Mouse (Mus musculus): Measurements from ENCODE around the gene Cep131. TPM values are rescaled to one million over a fixed set of nuclear protein-coding genes. Genes with fewer than 3 reads are reported as not detected.

Cep131 gene
- polyA plus RNA-seq, 1 experiment from 2014 or later = 35.6 TPM

- Histone ChIP-seq H3K27me3 (replicated peaks) (no peaks in the 10 kb centered on the region), H3K9ac (peak within 1 kb of the TSS; percentile 89), H3K4me2 (peak within 1 kb of the TSS; percentile 93), H3K27ac (peak within 1 kb of the TSS; percentile 93), H3K4me1 (peaks cover 66% of the 10 kb centered on the region), H3K36me3 (replicated peaks) (no peaks in the 10 kb centered on the region), H3K4me3 (peak within 1 kb of the TSS; percentile 81), H3K9me3 (no peaks in the 10 kb centered on the region)
- 1% methylated on average over 62 of the region's 63 CpGs for WGBS
- ATAC-seq (replicated peaks) = peak; percentile 15
These were observed 40.0 kb downstream of the Cep131 start, which contains the start of gene Aatk for GRCm38 (mm10) chr11:120046553-120047191. Gene Aatk (minus strand): TSS chr11:120047167.

- H3K4me3 ChIP-seq = peak overlapping the region; percentile 81
- peak overlapping the region; percentile 93 for H3K4me2 ChIP-seq
- H3K27ac ChIP-seq = peak overlapping the region; percentile 93
- WGBS = 27% methylated on average over 11 of the region's 11 CpGs
- peaks cover 60% of the 10 kb centered on the region for H3K4me1 ChIP-seq
- H3K9ac ChIP-seq = peak overlapping the region; percentile 89
- no peaks in the 10 kb centered on the region for H3K9me3 ChIP-seq
- no peaks in the 10 kb centered on the region for H3K27me3 ChIP-seq (replicated peaks)
- no peaks in the 10 kb centered on the region for H3K36me3 ChIP-seq (replicated peaks)
- ATAC-seq (replicated peaks) = peak; percentile 24; the same call in 1 of the 2 replicates
These were observed 40.6 kb downstream of the Cep131 start for GRCm38 (mm10) chr11:120045839-120046552.

GRCm38 (mm10) chr11:120045341-120045740 lies 41.3 kb downstream of the Cep131 start:
- Histone ChIP-seq H3K27me3 (replicated peaks) (no peaks in the 10 kb centered on the region), H3K36me3 (replicated peaks) (no peaks in the 10 kb centered on the region), H3K4me3 (peak overlapping the region; percentile 81), H3K4me1 (peaks cover 63% of the 10 kb centered on the region), H3K27ac (peak overlapping the region; percentile 93), H3K9me3 (no peaks in the 10 kb centered on the region), H3K4me2 (peak overlapping the region; percentile 93), H3K9ac (peak overlapping the region; percentile 89)
- 59% methylated on average over 4 of the region's 4 CpGs for WGBS
- ATAC-seq (replicated peaks) = no peak

- H3K27ac ChIP-seq = no peak overlapping the region
- no peaks in the 10 kb centered on the region for H3K9me3 ChIP-seq
- WGBS = 76% methylated on average over 7 of the region's 7 CpGs
- H3K27me3 ChIP-seq (replicated peaks) = no peaks in the 10 kb centered on the region
- H3K4me2 ChIP-seq = no peak overlapping the region
- H3K9ac ChIP-seq = 0 out of 2 replicates have a peak overlapping the region, but pooled peaks have one; percentile 6
- H3K4me1 ChIP-seq = peaks cover 57% of the 10 kb centered on the region
- H3K36me3 ChIP-seq (replicated peaks) = no peaks in the 10 kb centered on the region
- ATAC-seq (replicated peaks) = no peak
- no peak overlapping the region for H3K4me3 ChIP-seq
These were observed 44.3 kb downstream of the Cep131 start for GRCm38 (mm10) chr11:120042141-120042838.

- ATAC-seq (replicated peaks) = no peak
- peaks cover 54% of the 10 kb centered on the region for H3K4me1 ChIP-seq
- H3K9me3 ChIP-seq = no peaks in the 10 kb centered on the region
- no peaks in the 10 kb centered on the region for H3K27me3 ChIP-seq (replicated peaks)
- WGBS = 70% methylated on average over 13 of the region's 13 CpGs
- H3K9ac ChIP-seq = 0 out of 2 replicates have a peak overlapping the region, but pooled peaks have one; percentile 6
- H3K4me2 ChIP-seq = no peak overlapping the region
- no peaks in the 10 kb centered on the region for H3K36me3 ChIP-seq (replicated peaks)
- no peak overlapping the region for H3K27ac ChIP-seq
- no peak overlapping the region for H3K4me3 ChIP-seq
These were observed 45.2 kb downstream of the Cep131 start for GRCm38 (mm10) chr11:120041191-120042123.

GRCm38 (mm10) chr11:120040440-120040839 lies 46.2 kb downstream of the Cep131 start:
- no peaks in the 10 kb centered on the region for H3K9me3 ChIP-seq
- peaks cover 44% of the 10 kb centered on the region for H3K4me1 ChIP-seq
- H3K36me3 ChIP-seq (replicated peaks) = no peaks in the 10 kb centered on the region
- no peaks in the 10 kb centered on the region for H3K27me3 ChIP-seq (replicated peaks)
- no peak overlapping the region for H3K27ac ChIP-seq
- no peak overlapping the region for H3K9ac ChIP-seq
- H3K4me3 ChIP-seq = no peak overlapping the region
- no peak overlapping the region for H3K4me2 ChIP-seq
- WGBS = 67% methylated on average over 8 of the region's 8 CpGs
- no peak for ATAC-seq (replicated peaks)

- H3K4me1 ChIP-seq = peaks cover 35% of the 10 kb centered on the region
- no peak for ATAC-seq (replicated peaks)
- H3K4me2 ChIP-seq = no peak overlapping the region
- no peaks in the 10 kb centered on the region for H3K27me3 ChIP-seq (replicated peaks)
- H3K4me3 ChIP-seq = no peak overlapping the region
- no peaks in the 10 kb centered on the region for H3K36me3 ChIP-seq (replicated peaks)
- 41% methylated on average over 4 of the region's 4 CpGs for WGBS
- H3K9ac ChIP-seq = no peak overlapping the region
- no peaks in the 10 kb centered on the region for H3K9me3 ChIP-seq
- H3K27ac ChIP-seq = 0 out of 2 replicates have a peak overlapping the region, but pooled peaks have one; percentile 12
These were observed 47.0 kb downstream of the Cep131 start for GRCm38 (mm10) chr11:120039581-120039980.

GRCm38 (mm10) chr11:120034762-120035161 lies 51.9 kb downstream of the Cep131 start:
- WGBS = 75% methylated on average over 5 of the region's 5 CpGs
- no peak overlapping the region for H3K27ac ChIP-seq
- H3K9ac ChIP-seq = no peak overlapping the region
- H3K27me3 ChIP-seq (replicated peaks) = no peaks in the 10 kb centered on the region
- no peak overlapping the region for H3K4me3 ChIP-seq
- ATAC-seq (replicated peaks) = no peak
- H3K9me3 ChIP-seq = no peaks in the 10 kb centered on the region
- H3K4me1 ChIP-seq = peaks cover 13% of the 10 kb centered on the region
- H3K36me3 ChIP-seq (replicated peaks) = no peaks in the 10 kb centered on the region
- H3K4me2 ChIP-seq = no peak overlapping the region

GRCm38 (mm10) chr11:120034306-120034705 lies 52.3 kb downstream of the Cep131 start:
- no peak overlapping the region for H3K27ac ChIP-seq
- no peaks in the 10 kb centered on the region for H3K36me3 ChIP-seq (replicated peaks)
- peaks cover 8% of the 10 kb centered on the region; the same call in 1 of the 2 replicates for H3K4me1 ChIP-seq
- WGBS = 19% methylated on average over 3 of the region's 3 CpGs
- ATAC-seq (replicated peaks) = no peak
- no peaks in the 10 kb centered on the region for H3K27me3 ChIP-seq (replicated peaks)
- no peak overlapping the region for H3K4me3 ChIP-seq
- no peaks in the 10 kb centered on the region for H3K9me3 ChIP-seq
- H3K9ac ChIP-seq = no peak overlapping the region
- no peak overlapping the region for H3K4me2 ChIP-seq

GRCm38 (mm10) chr11:120033473-120033872 lies 53.2 kb downstream of the Cep131 start:
- Histone ChIP-seq H3K9ac (no peak overlapping the region), H3K4me3 (no peak overlapping the region), H3K4me1 (0 out of 2 replicates have a peak, but pooled peaks cover 5% of the 10 kb centered on the region), H3K27me3 (replicated peaks) (no peaks in the 10 kb centered on the region), H3K36me3 (replicated peaks) (no peaks in the 10 kb centered on the region), H3K4me2 (no peak overlapping the region), H3K9me3 (no peaks in the 10 kb centered on the region), H3K27ac (no peak overlapping the region)
- no peak for ATAC-seq (replicated peaks)
- 70% methylated on average over 3 of the region's 3 CpGs for WGBS

- H3K27me3 ChIP-seq (replicated peaks) = no peaks in the 10 kb centered on the region
- 63% methylated on average over 8 of the region's 8 CpGs for whole genome bisulfite sequencing
- no peaks in the 10 kb centered on the region for H3K36me3 ChIP-seq (replicated peaks)
- no peak overlapping the region for H3K9ac ChIP-seq
- H3K9me3 ChIP-seq = no peaks in the 10 kb centered on the region
- no peak overlapping the region for H3K4me3 ChIP-seq
- H3K27ac ChIP-seq = no peak overlapping the region
- H3K4me1 ChIP-seq = 0 out of 2 replicates have a peak, but pooled peaks cover 5% of the 10 kb centered on the region
- ATAC-seq (replicated peaks) = no peak
- no peak overlapping the region for H3K4me2 ChIP-seq
These were observed 54.6 kb downstream of the Cep131 start for GRCm38 (mm10) chr11:120032052-120032451.

Data from midbrain, embryonic 15.5 days (tissue).